Mouse (Mus musculus): ENCODE results near the gene Klhl3. TPM values are rescaled to one million over a fixed set of nuclear protein-coding genes. Genes with fewer than 3 reads are reported as not detected.

Klhl3 gene
- polyA plus RNA-seq, 1 experiment from 2014 or later: 0.19 TPM

DNA sequence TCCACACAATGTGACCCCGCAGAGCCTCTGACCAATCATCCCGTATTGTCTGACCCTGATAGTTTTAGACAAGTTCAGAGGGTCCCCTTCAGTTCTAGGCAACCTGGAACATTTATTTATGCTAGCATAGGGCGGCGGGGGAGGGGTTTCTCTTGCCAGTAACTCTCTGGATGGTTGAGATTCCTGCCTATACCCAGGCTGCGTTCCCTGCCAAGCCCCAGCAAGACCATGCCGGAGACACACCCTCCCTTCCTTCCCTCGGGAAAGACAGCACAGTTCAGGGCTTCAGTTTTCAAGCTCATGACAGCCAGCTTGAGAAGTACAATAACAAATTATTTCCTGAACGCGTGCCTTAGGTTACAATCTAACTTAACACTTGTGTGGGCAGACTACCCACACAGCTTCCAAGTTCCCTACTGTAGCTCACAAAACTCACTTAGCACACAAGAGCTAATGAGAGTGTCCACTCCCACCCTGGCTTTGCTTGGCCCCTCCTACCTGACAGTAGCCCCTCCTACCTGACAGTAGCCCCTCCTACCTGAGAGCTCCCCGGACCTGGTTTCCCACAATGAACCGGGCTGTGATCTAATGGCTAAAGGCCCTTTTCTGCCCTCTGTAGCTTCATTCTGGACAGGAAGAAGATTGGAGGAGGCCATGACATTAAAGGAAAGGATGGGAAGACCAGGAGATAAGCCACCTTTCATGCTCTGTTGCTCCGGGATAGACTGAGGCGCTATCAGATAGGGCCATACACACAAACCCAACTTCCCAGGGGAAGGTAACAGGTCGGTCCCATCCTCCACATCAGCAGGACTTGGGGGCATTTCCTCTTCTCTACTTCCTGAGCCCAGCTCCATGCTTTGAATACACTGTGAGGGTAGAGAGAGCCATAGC lies 46.6 kb downstream of the Klhl3 start:
- 40% methylated on average over 14 of the region's 14 CpGs for WGBS (ENCODE audit: missing documents)

GRCm38 (mm10) chr13:58066081-58066495 lies 47.3 kb downstream of the Klhl3 start:
- Histone ChIP-seq H3K4me3 (ENCODE audit: inconsistent target) (no peak overlapping the region), H3K79me2 (ENCODE audit: inconsistent target) (no peaks in the 10 kb centered on the region), H3K36me3 (ENCODE audit: inconsistent target) (no peaks in the 10 kb centered on the region), H3K27ac (no peak overlapping the region)
- WGBS (ENCODE audit: missing documents): 86% methylated on average over 13 of the region's 13 CpGs

More for the DNA sequence above, 46.6 kb downstream of the Klhl3 start:
- no peaks in the 10 kb centered on the region for H3K36me3 ChIP-seq (ENCODE audit: inconsistent target)
- H3K27ac ChIP-seq: peak overlapping the region; percentile 58
- no peaks in the 10 kb centered on the region for H3K79me2 ChIP-seq (ENCODE audit: inconsistent target)
- no peak overlapping the region for H3K4me3 ChIP-seq (ENCODE audit: inconsistent target)

GRCm38 (mm10) chr13:58065316-58065715 lies 48.1 kb downstream of the Klhl3 start:
- no peaks in the 10 kb centered on the region for H3K79me2 ChIP-seq (ENCODE audit: inconsistent target)
- H3K36me3 ChIP-seq (ENCODE audit: inconsistent target): no peaks in the 10 kb centered on the region
- H3K4me3 ChIP-seq (ENCODE audit: inconsistent target): no peak overlapping the region
- 93% methylated on average over 5 of the region's 5 CpGs for WGBS (ENCODE audit: missing documents)
- H3K27ac ChIP-seq: no peak overlapping the region

DNA sequence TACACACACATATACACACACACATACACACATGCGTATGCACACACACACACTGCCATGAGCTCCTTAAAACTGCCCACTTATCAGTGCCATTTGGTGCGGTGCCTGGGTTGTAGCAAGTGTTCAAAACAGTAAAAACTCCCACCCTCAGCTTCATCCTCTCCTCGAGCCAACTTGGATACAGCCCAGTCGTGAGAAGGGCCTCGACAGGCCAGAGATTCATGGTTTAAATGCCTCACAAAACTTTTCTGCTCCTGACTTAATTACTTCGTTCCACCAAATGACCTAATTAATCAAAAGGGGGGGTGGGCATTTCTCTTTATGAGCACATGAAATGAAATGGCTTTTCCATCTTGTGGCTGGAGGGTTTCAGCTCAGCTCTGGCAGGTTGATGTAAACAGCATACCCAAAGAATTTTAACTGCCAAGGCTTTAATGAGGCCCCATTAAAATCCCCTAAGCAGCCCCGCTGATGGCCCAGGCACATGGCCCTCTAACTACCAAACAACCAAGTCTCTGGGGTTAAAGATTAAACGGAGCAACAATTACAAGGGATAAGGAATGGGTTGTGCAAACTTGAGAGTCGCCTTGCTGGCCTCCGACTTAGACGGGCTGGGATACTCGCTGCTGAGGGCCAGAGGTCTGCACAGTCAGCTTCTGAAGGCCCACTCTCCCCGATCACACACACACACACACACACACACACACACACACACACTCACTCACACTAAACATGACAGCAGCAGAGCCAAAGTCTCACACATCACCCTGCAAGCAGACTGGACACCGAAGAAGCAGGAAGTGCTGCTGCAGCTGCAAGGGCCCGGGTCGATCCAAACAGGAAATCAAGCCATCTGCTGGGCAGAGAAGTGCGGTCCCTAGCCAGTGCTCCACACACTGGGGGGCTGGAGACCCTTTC lies 55.2 kb downstream of the Klhl3 start:
- H3K79me2 ChIP-seq (ENCODE audit: inconsistent target): no peaks in the 10 kb centered on the region
- no peak overlapping the region for H3K4me3 ChIP-seq (ENCODE audit: inconsistent target)
- WGBS (ENCODE audit: missing documents): 45% methylated on average over 17 of the region's 17 CpGs
- no peaks in the 10 kb centered on the region for H3K36me3 ChIP-seq (ENCODE audit: inconsistent target)
- no peak overlapping the region for H3K27ac ChIP-seq

- no peak overlapping the region for H3K27ac ChIP-seq
- no peak overlapping the region for H3K4me3 ChIP-seq (ENCODE audit: inconsistent target)
- WGBS (ENCODE audit: missing documents): 92% methylated on average over 4 of the region's 4 CpGs
- no peaks in the 10 kb centered on the region for H3K79me2 ChIP-seq (ENCODE audit: inconsistent target)
- no peaks in the 10 kb centered on the region for H3K36me3 ChIP-seq (ENCODE audit: inconsistent target)
Observed at GRCm38 (mm10) chr13:58056618-58057017, 56.8 kb downstream of the Klhl3 start.

- 95% methylated on average over 4 of the region's 4 CpGs for WGBS (ENCODE audit: missing documents)
- no peaks in the 10 kb centered on the region for H3K79me2 ChIP-seq (ENCODE audit: inconsistent target)
- H3K27ac ChIP-seq: no peak overlapping the region
- no peak overlapping the region for H3K4me3 ChIP-seq (ENCODE audit: inconsistent target)
- H3K36me3 ChIP-seq (ENCODE audit: inconsistent target): no peaks in the 10 kb centered on the region
Observed at GRCm38 (mm10) chr13:58053628-58054027, 59.8 kb downstream of the Klhl3 start.

- no peak overlapping the region for H3K4me3 ChIP-seq (ENCODE audit: inconsistent target)
- H3K36me3 ChIP-seq (ENCODE audit: inconsistent target): no peaks in the 10 kb centered on the region
- 97% methylated on average over 10 of the region's 10 CpGs for WGBS (ENCODE audit: missing documents)
- no peaks in the 10 kb centered on the region for H3K79me2 ChIP-seq (ENCODE audit: inconsistent target)
- H3K27ac ChIP-seq: no peak overlapping the region
Observed at GRCm38 (mm10) chr13:58051654-58052053, 61.7 kb downstream of the Klhl3 start.

GRCm38 (mm10) chr13:58051251-58051650 lies 62.1 kb downstream of the Klhl3 start:
- Histone ChIP-seq H3K79me2 (ENCODE audit: inconsistent target) (no peaks in the 10 kb centered on the region), H3K27ac (no peak overlapping the region), H3K4me3 (ENCODE audit: inconsistent target) (no peak overlapping the region), H3K36me3 (ENCODE audit: inconsistent target) (no peaks in the 10 kb centered on the region)
- 90% methylated on average over 7 of the region's 7 CpGs for WGBS (ENCODE audit: missing documents)

GRCm38 (mm10) chr13:58049121-58049520 lies 64.3 kb downstream of the Klhl3 start:
- Histone ChIP-seq H3K36me3 (ENCODE audit: inconsistent target) (no peaks in the 10 kb centered on the region), H3K79me2 (ENCODE audit: inconsistent target) (no peaks in the 10 kb centered on the region), H3K27ac (no peak overlapping the region), H3K4me3 (ENCODE audit: inconsistent target) (no peak overlapping the region)
- WGBS (ENCODE audit: missing documents): 90% methylated on average over 5 of the region's 5 CpGs

GRCm38 (mm10) chr13:58048076-58048475 lies 65.3 kb downstream of the Klhl3 start:
- Histone ChIP-seq H3K27ac (no peak overlapping the region), H3K79me2 (ENCODE audit: inconsistent target) (no peaks in the 10 kb centered on the region), H3K36me3 (ENCODE audit: inconsistent target) (no peaks in the 10 kb centered on the region), H3K4me3 (ENCODE audit: inconsistent target) (no peak overlapping the region)
- 92% methylated on average over 3 of the region's 3 CpGs for WGBS (ENCODE audit: missing documents)

GRCm38 (mm10) chr13:58046178-58046577 lies 67.2 kb downstream of the Klhl3 start:
- H3K4me3 ChIP-seq (ENCODE audit: inconsistent target): no peak overlapping the region
- no peaks in the 10 kb centered on the region for H3K36me3 ChIP-seq (ENCODE audit: inconsistent target)
- 93% methylated on average over 7 of the region's 7 CpGs for WGBS (ENCODE audit: missing documents)
- no peak overlapping the region for H3K27ac ChIP-seq
- H3K79me2 ChIP-seq (ENCODE audit: inconsistent target): no peaks in the 10 kb centered on the region

GRCm38 (mm10) chr13:58045278-58045677 lies 68.1 kb downstream of the Klhl3 start:
- 82% methylated on average over 4 of the region's 4 CpGs for WGBS (ENCODE audit: missing documents)
- no peak overlapping the region for H3K4me3 ChIP-seq (ENCODE audit: inconsistent target)
- H3K79me2 ChIP-seq (ENCODE audit: inconsistent target): no peaks in the 10 kb centered on the region
- H3K27ac ChIP-seq: no peak overlapping the region
- H3K36me3 ChIP-seq (ENCODE audit: inconsistent target): no peaks in the 10 kb centered on the region

GRCm38 (mm10) chr13:58043278-58043677 lies 70.1 kb downstream of the Klhl3 start:
- H3K4me3 ChIP-seq (ENCODE audit: inconsistent target): no peak overlapping the region
- no peaks in the 10 kb centered on the region for H3K79me2 ChIP-seq (ENCODE audit: inconsistent target)
- no peak overlapping the region for H3K27ac ChIP-seq
- H3K36me3 ChIP-seq (ENCODE audit: inconsistent target): no peaks in the 10 kb centered on the region
- 97% methylated on average over 7 of the region's 8 CpGs for WGBS (ENCODE audit: missing documents)

GRCm38 (mm10) chr13:58040112-58040511 lies 73.3 kb downstream of the Klhl3 start:
- H3K4me3 ChIP-seq (ENCODE audit: inconsistent target): no peak overlapping the region
- no peak overlapping the region for H3K27ac ChIP-seq
- WGBS (ENCODE audit: missing documents): 91% methylated on average over 10 of the region's 10 CpGs
- H3K79me2 ChIP-seq (ENCODE audit: inconsistent target): no peaks in the 10 kb centered on the region
- H3K36me3 ChIP-seq (ENCODE audit: inconsistent target): no peaks in the 10 kb centered on the region

GRCm38 (mm10) chr13:58037506-58037905 lies 75.9 kb downstream of the Klhl3 start:
- H3K4me3 ChIP-seq (ENCODE audit: inconsistent target): no peak overlapping the region
- no peaks in the 10 kb centered on the region for H3K36me3 ChIP-seq (ENCODE audit: inconsistent target)
- H3K27ac ChIP-seq: no peak overlapping the region
- H3K79me2 ChIP-seq (ENCODE audit: inconsistent target): no peaks in the 10 kb centered on the region
- WGBS (ENCODE audit: missing documents): 61% methylated on average over 8 of the region's 8 CpGs

Data from macrophage (primary cell).